Mouse (Mus musculus): ENCODE results near the gene Gm13762.
"Not testable (repeated sequence)": the region's sequence is repeated elsewhere in the genome, so short reads cannot be mapped to it uniquely, and the experiment has no call there.

The Gm13762 gene

GRCm38 (mm10) chr2:88980181-88980580, at the start of gene Gm13762:
TSS of gene Gm13762 (minus strand) at chr2:88980281.
- no peak for DNase-seq (ENCODE audit: low read depth)

GRCm38 (mm10) chr2:89021436-89021835, 41.4 kb upstream of the Gm13762 start:
- DNase-seq (ENCODE audit: low read depth), result not testable (repeated sequence)

- DNase-seq (ENCODE audit: low read depth), result no peak
These were observed 38.2 kb upstream of the Gm13762 start, which contains the start of gene Olfr1216 for GRCm38 (mm10) chr2:89018240-89018639. TSS of gene Olfr1216 (minus strand) at chr2:89018340.

- no peak for DNase-seq (ENCODE audit: low read depth)
These were observed 26.8 kb upstream of the Gm13762 start, which contains the start of gene Olfr1215 for GRCm38 (mm10) chr2:89006873-89007272. TSS of gene Olfr1215 (minus strand) at chr2:89006973.

- DNase-seq (ENCODE audit: low read depth), result no peak
These were observed 12.5 kb upstream of the Gm13762 start, which contains the start of gene Olfr1214 for GRCm38 (mm10) chr2:88992553-88992952. TSS of gene Olfr1214 (minus strand) at chr2:88992653.

- no peak for DNase-seq (ENCODE audit: low read depth)
These were observed 26.4 kb downstream of the Gm13762 start, which contains the start of gene Olfr1212 for GRCm38 (mm10) chr2:88953669-88954068. TSS of gene Olfr1212 (plus strand) at chr2:88953969.

GRCm38 (mm10) chr2:88938011-88938410, 42.1 kb downstream of the Gm13762 start, which contains the start of gene Olfr1211:
TSS of gene Olfr1211 (minus strand) at chr2:88938111.
- no peak for DNase-seq (ENCODE audit: low read depth)

Measured in induced T-regulatory cell, adult 2 months (primary cell).